Mouse (Mus musculus) liver, embryonic 12.5 days (tissue): ENCODE data around the gene Lama2. TPM values are rescaled to one million over a fixed set of nuclear protein-coding genes. Genes with fewer than 3 reads are reported as not detected.
A peak's percentile ranks its signal among the peaks of the same experiment; 100 is the strongest.
"Not testable (repeated sequence)": the region's sequence is repeated elsewhere in the genome, so short reads cannot be mapped to it uniquely, and the experiment has no call there.

Experiments used
- ATAC-seq: fragments of 200-750 bp; cut with Nextera tagmentation; 2 replicates; pipeline ENCODE4 v1.8.0; 2017; ENCODE audit warnings: moderate number of reproducible peaks, mild to moderate bottlenecking, moderate library complexity
- H3K27ac ChIP-seq: fragments of 300-500 bp; sonication (generic); 2 replicates; pipeline ENCODE4 v1.5.1; 2016; ENCODE audit warnings: mild to moderate bottlenecking
- H3K27me3 ChIP-seq: fragments of 300-500 bp; sonication (generic); replicated peaks from 2 replicates; pipeline ENCODE4 v1.6.1; 2016; ENCODE audit warnings: mild to moderate bottlenecking, moderate library complexity
- H3K36me3 ChIP-seq: fragments of 300-500 bp; sonication (generic); 2 replicates; pipeline ENCODE4 v1.6.1; 2016; ENCODE audit warnings: mild to moderate bottlenecking, moderate library complexity
- H3K4me1 ChIP-seq: fragments of 300-500 bp; sonication (generic); 2 replicates; pipeline ENCODE4 v1.6.1; 2016
- H3K4me2 ChIP-seq: fragments of 300-500 bp; sonication (generic); 2 replicates; pipeline ENCODE4 v1.6.1; 2016; ENCODE audit warnings: mild to moderate bottlenecking, moderate library complexity
- H3K4me3 ChIP-seq: fragments of 300-500 bp; sonication (generic); 2 replicates; pipeline ENCODE4 v1.5.1; 2016; ENCODE audit warnings: mild to moderate bottlenecking, moderate library complexity
- H3K9ac ChIP-seq: fragments of 300-500 bp; sonication (generic); 2 replicates; pipeline ENCODE4 v1.6.1; 2016; ENCODE audit warnings: mild to moderate bottlenecking, moderate library complexity
- H3K9me3 ChIP-seq: fragments of 300-500 bp; sonication (generic); replicated peaks from 2 replicates; pipeline ENCODE4 v1.6.1; 2016; ENCODE audit warnings: mild to moderate bottlenecking, moderate library complexity
- WGBS: fragments of 180-500 bp; shearing (Covaris S2); methylation state at CpG from one replicate; pipeline ENCODE4 v1.1.7; 2016; ENCODE audit not compliant: insufficient replicate concordance; 5-methylcytosine and 5-hydroxymethylcytosine counted together
- polyA plus RNA-seq: library from polyadenylated mRNA; unstranded; fragments of >200 nt; fragmentation: Nextera tagmentation; extraction: Ambion mirVana; gene quantifications from 2 replicates; pipeline ENCODE4 v1.2.1, GENCODE M21; 2016

The Lama2 gene
- polyA plus RNA-seq, 1 experiment from 2014 or later: 0.41 TPM

GRCm38 (mm10) chr10:26985451-26985850 is 634.1 kb downstream of the Lama2 start:
- no peak overlapping the region for H3K4me2 ChIP-seq
- H3K9ac ChIP-seq: no peak overlapping the region
- no peaks in the 10 kb centered on the region for H3K27me3 ChIP-seq
- H3K36me3 ChIP-seq: no peaks in the 10 kb centered on the region
- WGBS: 33% methylated on average over 1 of the region's 1 CpGs
- no peak overlapping the region for H3K27ac ChIP-seq
- no peaks in the 10 kb centered on the region for H3K9me3 ChIP-seq
- H3K4me1 ChIP-seq: no peaks in the 10 kb centered on the region
- no peak for ATAC-seq
- no peak overlapping the region for H3K4me3 ChIP-seq

- H3K4me2 ChIP-seq, H3K4me1 ChIP-seq, H3K4me3 ChIP-seq, ATAC-seq, H3K9ac ChIP-seq, H3K27ac ChIP-seq, H3K36me3 ChIP-seq, H3K9me3 ChIP-seq, H3K27me3 ChIP-seq: not testable (repeated sequence)
- 68% methylated on average over 5 of the region's 5 CpGs for WGBS
Observed at GRCm38 (mm10) chr10:26984082-26984481, 635.5 kb downstream of the Lama2 start.

GRCm38 (mm10) chr10:26983583-26983982 is 636.0 kb downstream of the Lama2 start:
- H3K9ac ChIP-seq: no peak overlapping the region
- H3K4me1 ChIP-seq: no peaks in the 10 kb centered on the region
- no peak overlapping the region for H3K27ac ChIP-seq
- no peaks in the 10 kb centered on the region for H3K27me3 ChIP-seq
- H3K4me3 ChIP-seq: no peak overlapping the region
- no peak for ATAC-seq
- no peaks in the 10 kb centered on the region for H3K9me3 ChIP-seq
- no peak overlapping the region for H3K4me2 ChIP-seq
- 84% methylated on average over 1 of the region's 1 CpGs for WGBS
- no peaks in the 10 kb centered on the region for H3K36me3 ChIP-seq

- no peaks in the 10 kb centered on the region for H3K9me3 ChIP-seq
- H3K27me3 ChIP-seq: no peaks in the 10 kb centered on the region
- no peak overlapping the region for H3K4me3 ChIP-seq
- WGBS: 74% methylated on average over 2 of the region's 2 CpGs
- no peaks in the 10 kb centered on the region for H3K36me3 ChIP-seq
- ATAC-seq: no peak
- H3K9ac ChIP-seq: no peak overlapping the region
- H3K27ac ChIP-seq: no peak overlapping the region
- no peak overlapping the region for H3K4me2 ChIP-seq
- no peaks in the 10 kb centered on the region for H3K4me1 ChIP-seq
Observed at GRCm38 (mm10) chr10:26982621-26983020, 636.9 kb downstream of the Lama2 start.

- Histone ChIP-seq H3K27ac (no peak overlapping the region), H3K4me2 (no peak overlapping the region), H3K27me3 (no peaks in the 10 kb centered on the region), H3K36me3 (no peaks in the 10 kb centered on the region), H3K4me1 (peaks cover 19% of the 10 kb centered on the region), H3K9me3 (no peaks in the 10 kb centered on the region), H3K9ac (no peak overlapping the region), H3K4me3 (no peak overlapping the region)
- peak; percentile 65; the same call in 1 of the 2 replicates for ATAC-seq
- 78% methylated on average over 3 of the region's 3 CpGs for WGBS
Observed at GRCm38 (mm10) chr10:26975372-26975771, 644.2 kb downstream of the Lama2 start.

- Histone ChIP-seq H3K9ac (no peak overlapping the region), H3K4me2 (peak overlapping the region; percentile 8; the same call in 1 of the 2 replicates)
Observed at GRCm38 (mm10) chr10:26974224-26974623, 645.3 kb downstream of the Lama2 start.

GRCm38 (mm10) chr10:26973575-26973974 is 646.0 kb downstream of the Lama2 start:
- no peak overlapping the region for H3K4me2 ChIP-seq
- peak; percentile 69 for ATAC-seq
- no peaks in the 10 kb centered on the region for H3K9me3 ChIP-seq
- no peak overlapping the region for H3K4me3 ChIP-seq
- WGBS: 62% methylated on average over 2 of the region's 2 CpGs
- H3K27me3 ChIP-seq: no peaks in the 10 kb centered on the region
- no peak overlapping the region for H3K9ac ChIP-seq
- no peaks in the 10 kb centered on the region for H3K36me3 ChIP-seq
- H3K27ac ChIP-seq: no peak overlapping the region
- peaks cover 19% of the 10 kb centered on the region for H3K4me1 ChIP-seq

More at GRCm38 (mm10) chr10:26974224-26974623, 645.3 kb downstream of the Lama2 start:
- Histone ChIP-seq H3K27me3 (no peaks in the 10 kb centered on the region), H3K27ac (no peak overlapping the region), H3K9me3 (no peaks in the 10 kb centered on the region), H3K4me1 (peaks cover 19% of the 10 kb centered on the region), H3K36me3 (no peaks in the 10 kb centered on the region), H3K4me3 (no peak overlapping the region)
- ATAC-seq: peak; percentile 96
- 28% methylated on average over 1 of the region's 1 CpGs for WGBS

- Histone ChIP-seq H3K4me3 (no peak overlapping the region), H3K9me3 (no peaks in the 10 kb centered on the region), H3K9ac (no peak overlapping the region), H3K27me3 (no peaks in the 10 kb centered on the region), H3K4me2 (no peak overlapping the region), H3K36me3 (no peaks in the 10 kb centered on the region), H3K4me1 (no peaks in the 10 kb centered on the region), H3K27ac (no peak overlapping the region)
- WGBS: 52% methylated on average over 3 of the region's 3 CpGs
- no peak for ATAC-seq
Observed at GRCm38 (mm10) chr10:26958513-26958912, 661.0 kb downstream of the Lama2 start.

GRCm38 (mm10) chr10:26950448-26950847 is 669.1 kb downstream of the Lama2 start:
- Histone ChIP-seq H3K4me2 (peak overlapping the region; percentile 52), H3K9ac (peak overlapping the region; percentile 23; the same call in 1 of the 2 replicates), H3K27me3 (no peaks in the 10 kb centered on the region), H3K36me3 (no peaks in the 10 kb centered on the region), H3K4me1 (peaks cover 30% of the 10 kb centered on the region), H3K9me3 (no peaks in the 10 kb centered on the region), H3K4me3 (peak overlapping the region; percentile 26), H3K27ac (peak overlapping the region; percentile 52)
- ATAC-seq: peak; percentile 83
- WGBS: 31% methylated on average over 7 of the region's 7 CpGs

GRCm38 (mm10) chr10:26949667-26950066 is 669.9 kb downstream of the Lama2 start:
- Histone ChIP-seq H3K4me1 (peaks cover 30% of the 10 kb centered on the region), H3K9ac (no peak overlapping the region), H3K27me3 (no peaks in the 10 kb centered on the region), H3K27ac (peak overlapping the region; percentile 52), H3K4me3 (peak overlapping the region; percentile 26; the same call in 1 of the 2 replicates), H3K9me3 (no peaks in the 10 kb centered on the region), H3K36me3 (no peaks in the 10 kb centered on the region), H3K4me2 (peak overlapping the region; percentile 52)
- ATAC-seq: peak; percentile 64
- 47% methylated on average over 8 of the region's 8 CpGs for WGBS

GRCm38 (mm10) chr10:26948331-26948730 is 671.2 kb downstream of the Lama2 start:
- 26% methylated on average over 2 of the region's 2 CpGs for WGBS
- no peak for ATAC-seq

GRCm38 (mm10) chr10:26939549-26939948 is 680.0 kb downstream of the Lama2 start:
- Histone ChIP-seq H3K36me3 (no peaks in the 10 kb centered on the region), H3K4me2 (no peak overlapping the region), H3K27ac (no peak overlapping the region), H3K4me3 (no peak overlapping the region), H3K9me3 (no peaks in the 10 kb centered on the region), H3K27me3 (no peaks in the 10 kb centered on the region), H3K4me1 (0 out of 2 replicates have a peak, but pooled peaks cover 4% of the 10 kb centered on the region), H3K9ac (no peak overlapping the region)
- 25% methylated on average over 1 of the region's 1 CpGs for WGBS
- ATAC-seq: 0 out of 2 replicates have a peak, but pooled peaks have one; percentile 35

More at GRCm38 (mm10) chr10:26948331-26948730, 671.2 kb downstream of the Lama2 start:
- no peak overlapping the region for H3K27ac ChIP-seq
- no peaks in the 10 kb centered on the region for H3K9me3 ChIP-seq
- no peak overlapping the region for H3K9ac ChIP-seq
- no peaks in the 10 kb centered on the region for H3K27me3 ChIP-seq
- H3K4me3 ChIP-seq: no peak overlapping the region
- peaks cover 30% of the 10 kb centered on the region for H3K4me1 ChIP-seq
- H3K4me2 ChIP-seq: no peak overlapping the region
- no peaks in the 10 kb centered on the region for H3K36me3 ChIP-seq

- H3K9ac ChIP-seq, H3K4me1 ChIP-seq, H3K4me3 ChIP-seq, H3K27me3 ChIP-seq, H3K27ac ChIP-seq, H3K36me3 ChIP-seq, H3K9me3 ChIP-seq, ATAC-seq, H3K4me2 ChIP-seq: not testable (repeated sequence)
- WGBS: 80% methylated on average over 4 of the region's 4 CpGs
Observed at GRCm38 (mm10) chr10:26938464-26938863, 681.1 kb downstream of the Lama2 start.
